Mouse (Mus musculus): ENCODE data around the gene Akt1s1. TPM values are rescaled to one million over a fixed set of nuclear protein-coding genes. Genes with fewer than 3 reads are reported as not detected.

The Akt1s1 gene
- total RNA-seq, 2 experiments from 2014 or later = 76.2 to 79.7 TPM

GRCm38 (mm10) chr7:44824872-44825271, 23.9 kb upstream of the Akt1s1 start:
- peak; percentile 58 to 84 for DNase-seq (ENCODE audit: low spot score in 2 of 2)

DNA sequence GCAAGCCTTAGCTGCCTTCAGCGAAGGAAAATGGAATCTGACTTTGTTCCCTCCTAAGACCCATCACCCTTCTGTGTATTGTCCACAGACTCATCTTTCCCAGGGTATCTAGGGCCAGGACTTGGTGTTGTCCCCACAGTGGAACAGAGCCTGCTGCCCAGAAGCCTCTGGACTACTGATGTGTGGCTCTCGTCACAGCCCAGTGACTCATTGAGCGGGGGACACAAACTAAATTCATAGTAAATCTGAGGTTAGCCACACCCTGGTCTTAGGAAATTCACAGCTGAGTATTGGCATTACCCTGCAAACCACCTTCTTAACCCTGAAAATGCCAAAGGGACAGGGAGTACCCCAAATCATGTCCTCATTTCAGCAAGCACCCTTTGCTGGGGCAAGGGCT, 22.0 kb upstream of the Akt1s1 start:
- no peak for DNase-seq (ENCODE audit: low spot score in 2 of 2)

DNA sequence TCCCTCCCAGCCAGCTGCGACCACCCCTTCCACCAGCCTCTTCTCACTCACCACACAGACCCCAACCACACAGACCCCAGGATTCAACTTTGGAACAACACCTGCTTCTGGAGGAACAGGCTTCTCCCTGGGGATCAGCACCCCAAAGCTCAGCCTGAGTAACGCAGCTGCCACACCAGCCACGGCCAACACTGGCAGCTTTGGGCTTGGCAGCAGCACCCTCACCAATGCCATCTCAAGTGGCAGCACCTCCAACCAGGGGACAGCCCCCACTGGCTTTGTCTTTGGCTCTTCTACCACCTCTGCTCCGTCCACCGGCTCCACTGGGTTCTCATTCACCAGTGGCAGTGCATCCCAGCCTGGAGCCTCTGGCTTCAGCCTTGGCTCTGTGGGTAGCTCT, 20.1 kb upstream of the Akt1s1 start:
- DNase-seq (ENCODE audit: low spot score in 2 of 2) = no peak

- DNase-seq (ENCODE audit: low spot score in 2 of 2) = no peak
Observed at GRCm38 (mm10) chr7:44832763-44833162, 16.0 kb upstream of the Akt1s1 start.

- no peak for DNase-seq (ENCODE audit: low spot score in 2 of 2)
Observed at GRCm38 (mm10) chr7:44835373-44836015, 13.3 kb upstream of the Akt1s1 start.

- no peak for DNase-seq (ENCODE audit: low spot score in 2 of 2)
Observed at GRCm38 (mm10) chr7:44836016-44836404, 12.8 kb upstream of the Akt1s1 start.

GRCm38 (mm10) chr7:44836423-44837053, 12.3 kb upstream of the Akt1s1 start:
- no peak for DNase-seq (ENCODE audit: low spot score in 2 of 2)

DNA sequence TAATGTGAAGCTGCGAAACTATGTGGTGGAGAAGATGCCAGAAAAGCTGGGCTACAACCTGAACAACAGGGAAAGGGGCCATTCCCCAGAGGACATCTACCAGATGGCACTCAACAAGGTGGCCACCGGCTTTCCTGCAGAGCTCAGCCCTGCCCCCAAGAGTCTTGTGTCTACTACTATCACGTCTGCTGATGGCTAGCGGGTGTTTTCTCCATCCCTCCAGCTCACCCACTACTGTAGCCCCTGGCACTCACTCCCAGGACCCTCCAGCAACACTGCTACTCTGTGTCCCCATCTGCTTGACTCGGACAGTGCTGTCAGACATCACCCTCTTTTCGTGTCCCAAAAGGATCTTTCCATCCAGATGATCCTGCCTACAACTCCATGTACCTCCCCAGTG, 10.7 kb upstream of the Akt1s1 start:
- DNase-seq (ENCODE audit: low spot score in 2 of 2) = no peak

- no peak for DNase-seq (ENCODE audit: low spot score in 2 of 2)
Observed at GRCm38 (mm10) chr7:44839171-44839490, 9.7 kb upstream of the Akt1s1 start.

- peak in 1 of 2 experiments; percentile 66 for DNase-seq (ENCODE audit: low spot score in 2 of 2)
Observed at GRCm38 (mm10) chr7:44839491-44840191, 9.2 kb upstream of the Akt1s1 start.

GRCm38 (mm10) chr7:44840426-44840825, 8.4 kb upstream of the Akt1s1 start:
- DNase-seq (ENCODE audit: low spot score in 2 of 2) = no peak

- no peak for DNase-seq (ENCODE audit: low spot score in 2 of 2)
Observed at GRCm38 (mm10) chr7:44841825-44842463, 6.8 kb upstream of the Akt1s1 start.

DNA sequence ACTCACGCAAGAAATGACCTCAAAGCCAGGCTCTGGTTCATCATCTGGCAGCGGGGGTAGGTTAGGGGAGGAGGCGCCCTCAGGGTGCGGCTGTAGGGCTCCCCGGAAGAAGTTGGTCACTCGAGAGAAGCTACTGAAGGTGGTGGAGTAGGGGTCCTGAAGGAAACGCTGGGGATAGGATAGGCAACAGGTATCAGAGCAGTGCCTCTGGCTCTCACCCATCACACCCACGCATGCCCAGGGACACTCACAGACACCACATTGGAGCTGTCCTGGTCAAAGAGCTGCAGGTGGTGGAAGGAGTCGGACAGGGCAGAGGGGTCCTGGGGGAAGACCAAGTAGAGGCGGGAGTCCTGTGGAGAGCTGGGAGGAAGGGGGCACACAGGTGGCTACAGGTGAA, 3.8 kb upstream of the Akt1s1 start:
- DNase-seq (ENCODE audit: low spot score in 2 of 2) = no peak

DNA sequence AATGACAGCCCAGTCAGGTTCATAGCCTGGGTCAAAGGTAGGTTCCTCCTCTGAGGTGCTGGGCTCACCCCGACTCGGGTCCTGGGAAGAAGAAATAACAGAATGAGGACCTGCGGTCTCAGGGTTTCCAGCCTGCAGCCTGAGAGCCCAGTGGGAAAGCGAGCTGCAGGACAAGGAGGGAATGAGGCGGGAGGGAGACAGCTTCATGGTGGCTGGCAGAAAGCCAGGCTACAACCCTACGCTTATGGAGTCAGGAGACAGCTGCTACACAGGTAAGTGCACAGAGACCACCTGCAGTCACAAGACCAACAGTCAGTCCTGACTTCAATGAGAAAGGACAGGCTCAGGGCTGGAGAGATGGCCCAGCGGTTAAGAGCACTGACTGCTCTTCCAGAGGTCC, 2.0 kb upstream of the Akt1s1 start:
- DNase-seq (ENCODE audit: low spot score in 2 of 2) = no peak

GRCm38 (mm10) chr7:44847772-44848171, 1.0 kb upstream of the Akt1s1 start:
- no peak for DNase-seq (ENCODE audit: low spot score in 2 of 2)

DNA sequence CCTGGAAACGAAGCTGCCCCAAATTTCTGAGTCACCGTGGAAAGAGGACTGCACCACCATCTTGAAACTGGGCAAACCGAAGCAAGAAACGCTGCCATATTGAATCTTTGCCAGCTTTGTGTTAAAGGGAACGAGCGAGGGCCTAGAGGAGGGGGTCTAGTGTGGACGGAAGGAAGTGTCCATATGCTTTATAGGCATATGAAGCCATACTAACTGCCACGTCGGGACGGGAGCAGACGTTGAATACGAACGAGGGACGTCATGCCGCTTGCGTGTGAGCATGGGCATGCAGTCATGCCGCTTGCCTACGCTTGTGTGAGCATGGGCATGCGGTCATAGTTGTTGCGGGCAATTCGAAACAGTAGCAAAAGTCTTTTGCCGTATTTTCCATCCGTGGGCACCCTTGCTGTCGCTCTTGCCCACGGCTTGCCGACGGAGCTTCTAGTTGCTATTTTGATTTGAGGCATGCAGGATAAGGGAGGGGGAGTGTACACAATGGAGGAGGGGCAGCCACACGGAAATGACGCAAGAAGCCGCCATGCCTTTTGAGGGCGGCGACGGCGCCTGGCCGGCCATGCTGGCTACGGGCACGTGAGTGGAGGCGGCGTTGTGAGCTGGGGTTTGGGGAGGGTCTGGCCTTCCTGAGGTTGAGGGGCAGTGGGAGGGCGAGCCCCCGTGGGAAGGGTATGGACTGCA, 773 bp downstream of the Akt1s1 start:
- DNase-seq (ENCODE audit: low spot score in 2 of 2) = peak; percentile 90 to 96

DNA sequence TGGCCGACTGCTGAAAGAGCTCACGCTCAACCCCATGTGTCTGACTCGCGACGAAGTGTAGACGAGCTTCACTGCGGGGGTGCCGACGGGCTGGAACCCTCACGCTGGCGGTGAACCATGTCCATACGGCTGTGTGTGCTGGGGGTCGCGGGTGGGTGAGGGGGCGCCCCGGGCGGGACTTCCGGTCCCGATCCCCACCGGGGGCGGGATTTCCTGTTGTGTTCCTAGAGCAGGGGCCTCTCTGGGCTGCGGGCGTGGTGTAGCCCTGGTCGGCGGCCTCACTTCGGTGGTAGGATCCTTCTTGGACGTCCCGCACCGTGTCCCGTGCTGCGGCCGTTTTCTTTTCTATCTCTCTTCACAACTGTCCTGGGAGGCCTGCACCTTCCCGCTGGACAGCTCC, 1.4 kb downstream of the Akt1s1 start:
- DNase-seq (ENCODE audit: low spot score in 2 of 2) = peak in 1 of 2 experiments; percentile 78

GRCm38 (mm10) chr7:44850789-44851624, 2.2 kb downstream of the Akt1s1 start:
- DNase-seq (ENCODE audit: low spot score in 2 of 2) = no peak

GRCm38 (mm10) chr7:44851625-44852234, 2.9 kb downstream of the Akt1s1 start:
- no peak for DNase-seq (ENCODE audit: low spot score in 2 of 2)

Measured in layer of hippocampus, adult 18-20 months (tissue).